Mouse (Mus musculus) left cerebral cortex, postnatal 25 days (tissue): ENCODE measurements around the gene Hist1h4b. TPM values are rescaled to one million over a fixed set of nuclear protein-coding genes. Genes with fewer than 3 reads are reported as not detected.
"Not testable (repeated sequence)": the region's sequence is repeated elsewhere in the genome, so short reads cannot be mapped to it uniquely, and the experiment has no call there.

Experiments
- DNase-seq, 2 experiments: peaks; one replicate each; pipeline ENCODE4 v3.0.0; 2022; ENCODE audit warnings: low spot score in 2 of 2, mixed read lengths in 1 of 2
- intact Hi-C: fragments of 180-260 bp; cut with DNase I; formaldehyde crosslinking; loops from one replicate; pipeline ENCODE4 v1.15.1; 2025
- total RNA-seq, 2 experiments: library from RNA; stranded (reverse); gene quantifications; 2 replicates each; pipeline ENCODE4 v1.2.3; 2021

The Hist1h4b gene
- 10 to 100 TPM; 87.5 to 89.8 TPM for total RNA-seq

DNA sequence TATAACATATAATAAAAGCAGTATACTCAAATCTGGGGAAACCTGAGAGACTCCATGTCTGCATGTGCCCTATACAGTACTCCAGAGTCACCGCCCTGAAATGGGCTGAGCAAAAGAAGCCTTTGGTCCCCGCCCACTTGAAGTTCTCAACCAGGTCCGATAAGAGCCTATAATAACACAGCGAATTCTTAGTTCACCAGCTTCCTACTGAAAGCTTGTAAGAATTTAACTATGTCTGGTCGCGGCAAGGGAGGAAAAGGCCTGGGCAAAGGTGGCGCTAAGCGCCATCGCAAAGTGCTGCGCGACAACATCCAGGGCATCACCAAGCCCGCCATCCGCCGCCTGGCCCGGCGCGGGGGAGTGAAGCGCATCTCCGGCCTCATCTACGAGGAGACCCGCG is at the start of gene Hist1h4b:
Hist1h4b (plus strand) TSS at position 224 of the 400 bp plus-strand sequence.
- DNase-seq: peak; percentile 91 to 98
- intact Hi-C loops: loop anchor here (5.0 to 10.0 kb wide), 3 partner anchors 179 to 1972 kb away; partner anchors contain the start of genes Hist1h1b, Hist1h2ag, Hist1h2an and Hist1h2bj

DNA sequence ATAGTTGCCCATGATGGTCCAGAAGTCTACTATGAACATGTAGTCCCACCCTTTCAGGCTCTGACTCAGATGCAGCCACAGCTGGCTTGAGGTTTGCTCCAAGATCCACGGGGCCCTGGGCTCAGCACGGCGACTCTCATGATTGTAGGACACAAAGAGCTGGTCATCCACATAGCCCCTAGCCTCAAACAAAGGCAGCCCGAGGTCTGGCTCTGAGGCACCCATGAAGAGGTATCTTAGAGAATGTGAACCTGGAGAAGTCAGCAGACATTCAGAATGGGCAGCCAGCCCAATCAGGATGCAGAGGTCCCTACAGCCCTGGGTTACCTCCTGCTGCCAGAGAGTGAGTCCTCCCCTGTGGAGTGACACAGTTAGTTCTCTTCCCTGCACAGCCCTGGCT is 48.8 kb upstream of the Hist1h4b start:
- DNase-seq: no peak
- intact Hi-C loops: no loop called here

DNA sequence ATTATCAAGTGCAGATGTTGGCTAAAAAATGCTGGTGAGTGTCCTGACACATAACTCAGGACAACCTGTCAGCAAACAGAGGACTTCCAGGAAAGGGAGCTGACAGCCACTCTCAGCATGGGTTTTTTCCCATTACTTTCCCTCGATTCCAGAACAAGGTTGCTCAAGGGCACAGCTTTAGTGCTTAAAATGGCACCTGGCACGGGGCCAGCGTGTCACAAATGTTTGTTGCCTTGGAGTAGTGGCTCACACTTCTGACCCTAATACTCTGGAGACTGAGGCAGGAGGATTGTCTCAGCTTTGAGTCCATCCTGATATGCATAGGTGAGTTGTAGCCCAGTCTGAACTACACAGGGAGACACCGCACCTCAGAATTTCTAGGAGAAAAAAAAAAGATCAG is 48.2 kb upstream of the Hist1h4b start:
- intact Hi-C loops: no loop called here
- no peak for DNase-seq

DNA sequence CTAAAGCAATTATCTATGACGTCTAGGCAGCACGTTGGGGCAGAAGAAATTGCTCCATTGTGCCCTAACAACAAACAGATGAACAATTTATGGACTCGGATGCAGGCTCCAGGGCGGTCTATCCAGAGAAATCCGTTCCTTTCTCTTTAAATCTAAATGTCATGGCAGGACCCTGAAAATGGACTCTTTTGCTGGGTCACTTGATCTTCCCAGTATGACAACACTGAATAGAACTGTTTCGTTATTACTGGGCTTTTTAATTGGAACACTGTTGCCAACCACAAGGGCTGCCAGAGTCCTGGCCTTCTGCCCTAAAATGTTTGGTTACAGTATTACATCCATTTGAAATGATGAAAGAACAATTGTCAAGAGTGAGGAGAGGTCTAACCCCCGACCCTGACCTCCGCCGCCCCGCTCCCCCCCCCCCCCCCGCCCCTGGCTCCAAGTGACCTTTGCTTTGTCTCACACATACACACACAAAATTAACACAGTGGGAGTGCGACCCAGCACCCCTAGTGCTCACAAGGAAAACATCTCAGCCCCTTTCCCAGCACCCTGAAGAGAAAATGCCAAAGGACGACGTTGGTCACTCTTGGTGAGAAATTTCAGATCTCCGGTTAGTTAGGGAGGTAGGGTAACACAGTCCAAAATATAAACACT is 47.0 kb upstream of the Hist1h4b start:
- DNase-seq: no peak
- intact Hi-C loops: no loop called here

DNA sequence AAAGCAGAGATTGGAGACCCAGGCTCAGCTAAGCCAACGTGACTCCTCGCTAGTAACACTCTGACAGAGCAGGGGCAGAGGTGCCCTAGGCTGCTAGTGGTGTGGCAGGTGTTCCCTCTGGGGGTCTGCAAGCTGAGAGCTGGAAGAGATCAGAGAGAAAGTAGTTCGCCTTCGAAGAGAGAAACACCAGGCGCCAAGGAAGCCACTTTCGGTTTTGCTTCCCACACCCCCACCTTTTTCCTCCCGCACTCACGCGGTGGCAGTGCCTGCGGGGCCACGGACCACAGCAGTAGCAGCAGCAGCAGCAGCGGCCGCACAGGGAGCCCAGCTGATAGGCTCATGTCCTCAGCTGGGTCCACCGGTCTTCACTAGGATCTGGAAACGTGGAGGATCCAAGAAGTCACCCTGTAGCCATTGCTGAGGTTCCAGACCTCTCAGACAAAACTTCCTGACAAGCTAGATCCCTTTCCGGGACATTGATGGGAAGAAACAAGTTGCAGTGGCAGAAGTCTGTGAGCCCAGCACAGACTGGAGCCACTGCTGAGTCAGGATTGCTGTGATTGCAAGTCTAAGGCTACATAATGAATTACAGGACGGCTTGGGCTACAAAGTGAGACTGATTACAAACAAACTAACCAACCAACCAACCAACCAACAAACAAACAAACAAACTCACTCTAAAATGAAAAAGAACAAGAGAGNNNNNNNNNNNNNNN is 46.3 kb upstream of the Hist1h4b start, which contains the start of gene Hfe:
Hfe (minus strand) TSS at position 481 of the 716 bp plus-strand sequence.
- intact Hi-C loops: no loop called here

DNA sequence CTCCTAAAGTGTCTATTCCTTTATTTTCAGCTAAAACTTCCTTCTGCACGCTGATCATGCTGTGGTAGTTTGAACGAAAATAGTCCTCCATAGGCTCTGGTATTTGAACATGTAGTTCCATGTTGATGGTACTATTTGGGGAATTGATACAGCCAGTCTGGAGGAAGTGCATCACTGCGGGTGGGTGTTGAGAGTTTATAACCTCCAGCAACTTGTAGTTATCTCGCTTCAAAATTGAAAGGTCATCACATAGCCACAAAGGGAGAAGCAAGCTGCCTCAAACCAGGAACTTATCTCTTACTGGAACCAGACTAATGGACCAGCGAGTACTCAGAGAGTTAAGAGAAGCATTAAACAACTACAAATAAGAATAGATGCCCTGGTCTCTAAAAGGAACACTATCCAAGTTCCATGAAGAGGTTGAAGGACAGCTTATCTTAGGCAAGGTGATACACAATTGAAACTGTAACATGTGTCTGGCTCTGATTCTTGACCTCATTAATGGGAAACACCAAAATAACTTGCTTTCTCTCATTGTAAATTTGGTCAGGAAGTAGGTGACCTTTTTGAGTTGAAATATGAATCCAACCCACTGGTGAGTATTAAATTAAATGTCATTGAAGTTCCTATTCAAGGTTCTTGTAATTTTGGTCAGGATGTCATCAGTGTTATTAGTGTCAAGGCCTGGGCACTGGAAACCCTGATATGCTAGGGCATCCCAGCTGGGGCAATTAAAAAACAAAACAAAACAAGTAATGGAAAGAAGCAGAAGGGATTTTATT is 40.4 kb upstream of the Hist1h4b start:
- intact Hi-C loops: no loop called here
- DNase-seq: no peak

More for the DNA sequence above, 46.3 kb upstream of the Hist1h4b start, which contains the start of gene Hfe:
- DNase-seq: peak; percentile 8 to 43

DNA sequence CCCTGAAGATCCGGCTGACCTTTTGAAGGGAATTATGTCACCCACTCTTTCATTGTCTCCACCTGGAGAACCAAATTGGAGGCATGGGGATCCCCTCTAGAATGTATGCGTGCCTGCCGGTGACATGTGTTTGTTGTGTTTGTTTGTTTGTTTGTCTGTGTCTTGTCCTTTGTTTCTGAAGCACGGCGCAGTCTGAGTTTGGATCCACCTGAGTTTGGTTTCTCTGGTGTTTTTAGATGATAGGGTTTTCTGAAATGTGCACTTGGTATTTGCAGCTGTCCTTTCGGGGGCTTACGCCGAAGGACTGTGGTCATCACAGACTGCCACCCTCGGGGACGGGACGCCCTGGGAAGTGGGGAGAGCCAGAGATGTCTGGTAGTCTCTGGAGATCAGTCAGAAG is 39.6 kb upstream of the Hist1h4b start:
- intact Hi-C loops: no loop called here
- DNase-seq: no peak

DNA sequence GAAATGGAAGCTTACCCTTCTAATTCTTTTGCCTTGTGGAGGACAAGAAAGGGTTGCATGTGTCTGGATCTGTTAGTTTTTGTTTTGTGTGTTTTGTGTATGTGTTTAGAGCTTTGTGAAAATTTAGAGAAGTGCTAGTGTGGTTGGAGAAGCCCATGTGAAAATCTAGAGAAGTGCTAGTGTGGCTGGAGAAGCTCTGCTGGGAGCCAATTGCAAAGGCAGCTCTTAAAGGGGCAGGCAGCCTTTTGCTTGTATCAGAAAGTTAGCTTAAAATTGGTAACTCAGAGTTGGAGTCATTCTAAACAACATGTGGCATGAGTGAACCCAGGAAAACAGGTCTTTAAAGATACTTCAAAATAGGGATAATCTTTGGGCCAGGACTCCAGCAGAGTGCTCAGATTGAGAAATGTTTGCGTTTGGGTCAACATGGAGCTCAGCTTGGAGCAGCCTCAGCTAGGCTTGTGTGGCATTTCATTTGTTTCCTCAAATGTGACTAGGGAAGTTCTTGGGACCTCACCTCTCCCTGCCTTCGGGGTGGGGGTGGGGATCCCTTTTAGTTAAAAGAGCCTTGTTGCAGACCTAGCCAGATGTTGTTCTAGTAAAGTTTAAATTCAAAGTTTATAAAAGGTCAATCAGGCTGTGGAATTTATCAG is 39.1 kb upstream of the Hist1h4b start:
- DNase-seq, intact Hi-C loops: not testable (repeated sequence)

DNA sequence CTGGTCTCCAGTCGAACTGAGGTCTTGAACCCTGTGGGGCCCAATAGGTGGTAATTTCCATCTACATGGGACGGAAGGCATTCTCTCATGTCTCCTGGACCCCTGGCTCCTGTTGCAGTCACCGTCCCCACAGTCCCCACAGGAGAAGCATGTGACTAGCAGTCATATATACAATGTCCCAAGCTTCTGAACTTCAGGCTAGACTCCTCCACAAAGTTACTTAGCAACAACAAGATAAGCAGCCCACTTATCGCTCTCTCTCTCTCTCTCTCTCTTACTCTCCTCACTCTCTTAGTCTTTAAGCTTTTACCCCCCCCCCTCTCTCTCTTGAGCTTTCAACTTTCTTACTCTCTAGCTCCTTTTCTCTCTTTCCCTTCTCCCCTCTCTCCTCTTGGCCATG is 32.6 kb upstream of the Hist1h4b start:
- intact Hi-C loops: no loop called here
- DNase-seq: no peak

DNA sequence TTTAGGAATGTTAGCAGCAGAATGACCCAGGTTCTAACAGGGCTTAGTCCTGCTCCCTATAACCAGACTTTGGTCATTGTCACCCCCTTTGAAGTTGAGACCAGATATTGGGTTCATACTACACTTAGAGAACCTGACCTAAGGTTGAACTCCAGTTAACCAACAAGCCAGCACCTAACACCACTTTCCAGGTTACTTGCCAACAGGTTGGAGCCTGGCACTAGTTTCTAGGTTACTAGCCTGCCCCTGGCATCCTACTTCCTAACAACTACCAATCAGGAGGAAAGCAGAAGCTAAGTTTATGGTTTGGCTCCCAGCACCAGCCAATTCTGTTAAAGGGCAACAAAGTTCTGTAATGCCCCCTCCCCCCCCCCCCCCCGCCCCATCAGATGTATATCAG is 31.6 kb upstream of the Hist1h4b start:
- intact Hi-C loops: no loop called here
- DNase-seq: no peak

DNA sequence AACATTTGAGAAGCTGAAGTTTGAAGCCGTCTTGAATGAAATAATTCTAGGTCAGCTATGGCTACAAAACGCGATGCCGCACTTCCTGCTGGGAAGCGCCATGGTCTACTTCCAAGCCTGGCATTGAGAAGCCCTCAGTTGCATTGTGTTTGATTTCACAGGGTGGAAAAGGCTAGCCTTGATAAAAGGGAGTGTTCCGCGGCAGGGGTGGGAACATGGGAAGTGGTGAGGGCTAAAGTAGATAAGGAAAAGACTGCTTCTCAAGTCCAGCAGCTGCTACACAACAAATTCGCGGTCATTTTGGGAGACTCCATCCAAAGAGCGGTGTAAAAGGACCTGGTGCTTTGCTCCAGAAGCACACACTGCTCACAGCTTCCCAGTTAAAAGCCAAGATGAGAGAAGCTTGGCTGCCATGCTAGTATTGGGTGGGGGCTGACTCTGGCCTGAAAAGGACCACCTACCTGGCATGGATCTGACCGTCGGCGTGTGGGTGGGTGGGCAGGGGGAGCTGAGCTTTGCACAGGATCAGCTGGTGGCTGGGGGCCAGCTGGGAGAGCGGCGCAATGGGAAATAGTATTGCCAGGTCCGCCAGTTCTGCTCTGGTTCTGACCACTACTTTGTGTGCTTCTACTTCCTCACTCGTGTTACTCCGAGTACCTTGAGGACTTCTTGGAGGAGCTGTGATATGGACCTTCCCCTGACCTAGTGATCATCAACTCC is 28.2 kb upstream of the Hist1h4b start:
- intact Hi-C loops: no loop called here
- no peak for DNase-seq

DNA sequence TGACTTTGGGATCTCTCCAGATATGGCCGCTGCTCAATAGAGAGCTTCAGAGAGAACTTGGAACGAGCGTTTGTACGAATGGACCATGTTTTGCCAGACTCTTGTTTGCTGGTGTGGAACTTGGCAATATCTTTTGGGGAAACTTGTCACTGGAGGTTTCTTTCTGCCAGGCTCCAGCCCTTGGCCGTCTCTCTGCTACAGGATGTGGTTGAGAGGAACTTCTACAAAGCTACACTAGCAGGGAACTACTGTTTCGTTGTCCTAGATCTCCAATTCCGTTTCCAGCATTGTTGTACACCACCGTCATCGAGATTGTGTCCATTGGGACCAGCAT is 27.7 kb upstream of the Hist1h4b start:
- intact Hi-C loops: no loop called here

DNA sequence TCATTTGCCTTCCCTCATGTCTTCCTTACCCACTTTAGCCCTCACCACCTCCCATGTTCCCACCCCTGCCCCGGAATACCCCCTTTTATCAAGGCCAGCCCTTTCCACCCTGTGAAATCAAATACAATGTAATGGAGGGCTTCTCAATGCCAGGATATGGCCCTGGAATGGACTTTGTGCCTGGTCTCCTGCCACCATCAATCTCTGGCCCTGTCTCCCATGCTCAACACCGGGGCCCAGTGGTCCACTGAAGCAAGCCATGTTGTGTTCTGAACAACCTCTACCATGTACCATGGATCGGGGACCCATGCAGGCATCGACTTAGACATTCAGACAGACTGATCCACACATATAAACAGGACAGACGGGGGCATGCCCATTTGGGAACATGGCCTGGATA is 27.1 kb upstream of the Hist1h4b start:
- DNase-seq: no peak
- intact Hi-C loops: no loop called here

More for the DNA sequence above, 27.7 kb upstream of the Hist1h4b start:
- no peak for DNase-seq

DNA sequence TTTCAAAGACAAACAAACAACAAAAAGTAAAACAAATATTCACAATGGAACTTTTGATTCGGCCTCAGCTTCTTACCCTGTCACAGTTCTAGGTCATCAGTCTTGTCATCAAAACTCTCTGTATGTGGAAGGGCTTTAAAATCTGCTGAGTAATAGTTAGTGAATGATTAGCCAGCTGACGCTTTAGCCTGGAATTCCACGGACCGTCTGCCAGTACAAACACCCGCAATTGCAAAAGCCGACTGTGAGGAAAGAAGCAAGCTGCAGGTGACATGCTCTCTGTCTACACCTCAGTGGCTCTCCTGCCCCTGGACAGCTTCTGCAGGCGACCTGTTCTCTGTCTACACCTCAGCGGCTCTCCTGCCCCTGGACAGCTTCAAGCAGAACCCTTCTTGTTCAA is 26.3 kb upstream of the Hist1h4b start:
- intact Hi-C loops: no loop called here
- DNase-seq: no peak

DNA sequence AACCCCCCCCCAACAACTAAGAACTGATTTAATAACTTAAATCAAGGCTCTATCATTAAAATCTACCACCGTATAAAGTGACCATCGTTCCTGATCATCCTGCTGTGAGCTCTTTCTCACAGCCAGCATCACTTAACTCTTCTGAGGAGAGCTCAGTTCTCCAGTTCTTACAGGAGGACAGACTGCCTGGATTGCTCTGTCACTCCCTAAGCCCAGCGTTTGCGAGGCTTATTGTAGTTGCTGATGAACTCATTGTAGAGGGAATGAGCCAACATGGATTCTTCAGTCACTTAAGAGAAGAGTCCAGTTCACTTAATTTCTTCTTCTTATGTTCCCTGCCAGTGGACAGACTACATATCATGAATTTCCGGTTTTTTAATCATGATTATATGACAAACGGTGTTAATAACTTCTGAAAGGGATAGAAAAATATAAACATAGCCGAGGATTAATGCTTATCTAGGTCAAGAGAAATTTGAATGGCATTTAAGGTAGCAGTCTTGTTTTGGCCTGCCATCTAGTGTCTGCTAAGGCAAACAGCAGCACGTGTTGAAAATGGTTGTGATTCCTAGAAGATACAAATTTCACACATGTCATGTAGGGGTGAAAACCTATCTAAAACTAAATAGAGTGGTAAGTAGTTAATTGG is 24.5 kb upstream of the Hist1h4b start:
- DNase-seq: peak; percentile 44 to 51
- intact Hi-C loops: loop anchor here (1.0 kb wide), 1 partner anchor 31 kb away; no protein-coding TSS in a partner anchor

DNA sequence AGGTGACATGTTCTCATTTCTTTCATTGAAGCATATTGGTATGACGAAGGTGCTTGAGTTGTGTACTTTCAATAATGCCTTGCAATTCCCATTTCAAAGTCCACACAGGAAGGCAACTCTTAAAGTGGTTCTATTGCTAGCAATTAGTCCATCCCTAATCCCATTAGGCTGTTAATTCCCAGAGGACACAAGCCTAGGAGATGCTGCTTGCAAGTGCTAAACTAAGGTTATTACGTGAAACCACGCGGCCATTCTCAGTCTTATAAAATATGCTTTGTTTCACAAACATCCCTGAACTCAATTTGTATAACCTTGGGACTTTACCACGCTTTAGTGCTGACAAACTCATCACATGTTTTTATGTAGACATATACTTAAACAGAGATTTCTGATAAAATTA is 19.7 kb upstream of the Hist1h4b start:
- no peak for DNase-seq
- intact Hi-C loops: loop anchor here (5.0 kb wide), 1 partner anchor 205 kb away; the partner anchor contains the start of genes Hist1h2af and Hist1h4h

DNA sequence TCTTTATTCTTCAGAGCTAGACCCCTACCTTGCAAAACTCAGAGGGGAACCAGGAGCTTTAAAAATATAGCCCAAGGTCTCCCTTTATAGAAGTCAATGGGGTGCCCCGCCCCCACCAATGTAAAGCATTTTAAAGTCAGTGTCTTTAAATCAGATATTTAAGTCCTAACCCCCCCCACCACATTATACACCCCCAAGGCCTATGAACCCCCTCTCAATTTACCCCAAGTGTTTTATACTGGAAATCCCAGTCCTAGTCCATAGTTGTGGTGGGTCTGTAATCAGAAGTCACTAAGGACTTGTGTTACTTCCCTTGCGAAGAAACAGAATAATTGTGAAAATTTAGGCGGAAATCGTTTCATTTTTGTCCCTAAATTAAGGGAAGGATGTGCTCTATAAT is 18.8 kb upstream of the Hist1h4b start:
- intact Hi-C loops: loop anchor here (1.0 to 5.0 kb wide), 3 partner anchors 40 to 206 kb away; partner anchors contain the start of genes Hist1h2af, Hist1h4c and Hist1h4h
- no peak for DNase-seq

DNA sequence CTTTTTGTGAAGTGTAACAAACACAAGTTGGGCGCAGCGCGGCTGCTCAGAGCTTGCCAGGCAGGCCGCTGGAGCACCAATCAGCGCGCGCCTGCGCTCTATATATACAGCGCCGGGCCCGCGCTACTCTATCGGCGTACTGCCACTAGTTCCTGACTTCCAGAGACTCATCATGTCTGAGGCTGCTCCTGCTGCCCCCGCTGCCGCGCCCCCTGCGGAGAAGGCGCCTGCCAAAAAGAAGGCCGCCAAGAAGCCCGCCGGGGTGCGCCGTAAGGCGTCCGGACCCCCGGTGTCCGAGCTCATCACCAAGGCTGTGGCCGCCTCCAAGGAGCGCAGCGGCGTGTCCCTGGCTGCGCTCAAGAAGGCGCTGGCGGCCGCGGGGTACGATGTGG is 18.1 kb upstream of the Hist1h4b start, which contains the start of gene Hist1h1c:
Hist1h1c (plus strand) TSS at position 132 of the 392 bp plus-strand sequence.
- DNase-seq: peak; percentile 92 to 94
- intact Hi-C loops: loop anchor here (1.0 to 5.0 kb wide), 3 partner anchors 40 to 206 kb away; partner anchors contain the start of genes Hist1h2af, Hist1h4c and Hist1h4h
